Mouse (Mus musculus): ENCODE results near the gene Dolpp1.

Gene Dolpp1

DNA sequence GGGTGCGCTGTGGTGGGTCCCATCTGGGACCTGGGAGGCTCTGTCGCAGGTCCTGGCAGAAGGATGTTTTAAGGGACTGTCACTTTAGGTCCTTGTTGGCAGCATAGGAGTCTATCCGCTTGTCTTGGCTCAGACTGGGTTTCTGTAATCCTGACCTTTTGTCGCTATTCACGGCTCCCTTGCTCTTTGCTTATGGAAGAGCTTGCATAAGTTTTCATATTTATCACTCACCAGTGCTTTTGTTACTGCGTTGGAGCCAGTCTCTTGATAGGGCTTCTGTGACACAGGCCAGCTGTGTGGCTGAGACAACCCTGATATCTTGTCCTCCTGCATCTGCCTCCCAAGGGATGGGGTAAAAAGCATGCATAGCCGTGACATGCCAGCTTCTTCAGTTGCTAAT, 12.7 kb upstream of the Dolpp1 start:
- DNase-seq: no peak

GRCm38 (mm10) chr2:30380564-30381376, 11.3 kb upstream of the Dolpp1 start:
- DNase-seq: no peak

DNA sequence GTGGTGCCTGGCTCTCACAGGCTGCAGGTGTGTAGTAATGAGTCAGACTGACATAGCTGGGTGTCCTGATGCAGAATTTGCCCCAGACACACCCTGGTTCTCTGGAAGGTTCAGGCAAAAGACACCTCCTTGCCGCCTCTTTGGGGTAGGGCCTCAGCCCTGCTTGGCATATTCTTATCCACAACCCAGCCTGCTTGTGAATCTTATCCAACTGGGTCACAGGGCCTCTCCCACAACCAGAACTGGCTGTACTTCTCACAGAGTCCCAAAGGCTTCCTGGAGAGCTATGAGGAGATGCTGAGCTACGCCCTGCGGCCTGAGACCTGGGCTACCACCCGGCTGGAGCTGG, 10.7 kb upstream of the Dolpp1 start:
- no peak for DNase-seq

DNA sequence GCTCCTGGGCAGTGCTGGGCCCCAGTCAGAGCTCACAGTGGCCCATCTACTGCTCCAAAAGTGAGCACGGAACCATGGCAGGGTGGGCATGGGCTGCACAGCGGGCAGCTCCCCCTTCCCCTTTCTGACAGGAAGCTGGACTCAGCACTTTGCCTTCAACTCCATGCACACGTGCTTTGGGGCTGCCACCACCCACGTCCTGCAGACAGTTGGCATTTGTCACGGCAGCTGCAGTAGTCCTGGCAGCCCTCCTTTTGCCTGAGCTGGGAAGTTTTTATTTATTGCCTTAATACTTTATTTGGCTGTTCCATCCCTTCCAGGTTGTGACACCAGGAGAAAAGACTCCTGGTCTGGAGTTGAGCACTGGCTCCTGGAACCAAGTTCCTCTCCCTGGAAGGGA, 7.2 kb upstream of the Dolpp1 start:
- DNase-seq: no peak

DNA sequence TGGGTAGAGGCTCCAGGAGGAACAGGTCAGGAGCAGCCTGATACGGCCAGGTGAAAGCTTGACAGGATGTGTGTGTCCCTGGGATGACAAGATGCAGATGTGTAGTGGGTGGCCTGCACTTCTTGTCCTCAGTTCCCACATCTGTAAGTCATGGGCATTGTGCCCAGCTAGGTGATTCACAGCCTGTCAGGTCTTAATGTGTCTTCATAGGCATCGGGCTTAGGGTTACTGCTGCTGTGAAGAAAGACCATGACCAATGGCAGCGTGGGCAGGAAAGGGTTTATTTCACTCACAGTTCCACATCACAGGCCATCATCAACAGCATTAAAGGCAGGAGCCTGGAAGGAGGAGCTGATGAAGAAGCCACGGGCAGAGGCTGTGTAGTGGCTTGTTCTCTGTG, 6.5 kb upstream of the Dolpp1 start:
- DNase-seq: no peak

GRCm38 (mm10) chr2:30386913-30387312, 5.1 kb upstream of the Dolpp1 start:
- no peak for DNase-seq

GRCm38 (mm10) chr2:30389000-30389399, 3.1 kb upstream of the Dolpp1 start:
- DNase-seq: no peak

GRCm38 (mm10) chr2:30392577-30393369, 719 bp downstream of the Dolpp1 start:
- peak; percentile 93 for DNase-seq

DNA sequence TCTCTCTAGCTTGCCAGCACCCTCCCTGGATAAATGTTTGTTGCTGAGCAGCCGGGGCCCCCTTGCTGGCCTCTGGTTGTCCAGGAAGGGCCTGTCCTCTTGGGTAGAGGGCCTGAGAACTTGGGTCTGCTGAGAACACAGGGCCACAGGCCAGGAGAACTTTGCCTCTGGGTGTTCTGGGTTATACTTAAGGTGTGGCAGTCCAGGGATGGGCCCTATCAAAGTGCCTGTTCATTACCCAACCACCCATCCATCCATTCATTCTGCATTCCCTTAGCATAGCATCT, 1.3 kb downstream of the Dolpp1 start:
- DNase-seq: no peak

- DNase-seq: no peak
Measured at GRCm38 (mm10) chr2:30395757-30396156, 3.7 kb downstream of the Dolpp1 start.

DNA sequence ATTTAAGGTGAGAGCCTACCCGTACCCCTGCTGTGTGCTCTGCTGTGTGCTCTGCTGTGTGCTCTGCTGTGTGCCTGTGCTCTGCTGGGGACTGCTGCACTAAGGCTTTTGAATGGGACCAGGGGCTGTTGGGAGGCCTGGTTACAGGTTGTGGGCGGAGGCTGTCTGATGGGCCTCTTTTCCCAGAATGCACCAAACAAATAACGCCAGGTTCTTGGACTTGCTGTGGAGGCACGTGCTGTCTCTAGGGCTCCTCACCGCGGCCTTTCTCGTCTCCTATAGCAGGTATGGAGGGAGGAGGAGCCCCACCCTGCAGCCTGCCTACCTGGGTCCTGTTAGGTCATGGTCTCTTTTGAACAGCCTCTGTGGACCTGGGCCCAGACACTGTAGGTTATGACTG, 4.2 kb downstream of the Dolpp1 start:
- DNase-seq: no peak

DNA sequence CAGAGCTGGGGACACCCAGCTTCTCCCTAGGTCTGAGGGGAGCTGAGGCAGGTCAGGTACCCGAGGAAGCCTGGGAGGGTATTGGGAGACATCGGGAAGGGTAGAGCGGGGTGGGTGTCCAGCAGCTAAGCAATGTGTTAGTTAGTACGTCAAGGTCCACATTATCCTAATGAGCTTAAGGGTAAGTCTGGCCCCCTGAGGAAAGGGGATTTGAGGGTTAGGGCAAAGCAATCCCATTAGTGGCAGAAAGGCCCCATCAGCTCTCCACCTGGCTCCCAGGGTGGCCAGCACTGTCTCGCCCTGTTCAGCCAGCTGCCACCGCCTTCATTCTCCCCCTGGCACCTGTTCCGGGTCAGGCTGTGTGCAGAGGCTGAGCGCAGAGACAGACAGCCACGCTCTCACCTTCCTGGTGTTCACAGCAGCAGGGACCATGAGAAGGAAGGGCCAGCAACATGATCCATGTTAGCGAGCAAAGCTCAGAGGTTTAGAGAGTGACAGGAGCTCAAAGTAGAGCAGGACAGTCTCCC, 6.0 kb downstream of the Dolpp1 start:
- DNase-seq: peak; percentile 86

DNA sequence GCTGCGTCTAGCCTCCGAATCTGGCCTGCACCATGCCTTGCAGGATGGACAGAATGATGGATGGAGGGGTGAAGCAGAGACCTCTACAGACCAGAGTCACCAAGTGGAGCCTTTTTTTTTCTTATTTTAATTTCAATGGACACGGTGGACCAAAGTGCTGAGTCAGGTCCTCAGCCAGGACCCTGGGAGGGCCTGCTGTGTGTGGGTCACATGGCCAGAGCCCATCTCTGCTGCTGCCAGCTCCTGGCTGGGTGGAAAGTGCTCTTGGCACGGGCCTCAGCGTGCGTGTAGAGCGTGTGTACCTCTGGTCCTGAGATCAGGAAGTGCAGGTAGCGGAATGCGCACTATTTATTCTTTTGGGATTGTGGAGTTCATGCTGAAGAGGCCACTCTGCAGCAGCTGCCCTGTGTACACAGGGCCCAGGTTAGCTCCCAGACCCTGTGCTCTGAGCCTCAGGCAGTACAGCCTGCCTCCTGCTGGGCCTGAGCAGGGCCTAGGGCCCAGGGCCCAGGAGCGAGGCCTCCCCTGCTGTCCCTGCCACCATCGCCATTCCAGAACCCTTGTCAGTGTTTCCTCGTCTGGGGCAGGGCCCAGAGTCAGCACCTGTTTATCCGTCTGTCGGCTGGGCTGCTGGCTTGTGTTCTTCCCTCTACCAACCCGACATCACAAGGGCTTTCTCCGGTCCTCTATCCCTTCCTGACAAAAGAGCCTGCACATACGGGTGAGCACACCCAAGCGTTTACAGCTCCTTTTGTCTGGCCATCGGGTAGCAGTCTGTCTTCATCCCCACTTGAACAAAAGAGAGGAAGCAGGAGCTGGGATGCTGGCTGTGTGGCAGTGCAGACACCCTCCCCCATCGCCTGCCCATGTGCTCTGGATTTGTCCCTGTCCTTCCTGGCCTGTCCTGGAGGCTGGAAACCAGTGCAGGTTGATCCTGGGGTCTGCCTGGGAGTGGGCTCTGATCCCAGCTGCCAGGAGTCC, 7.4 kb downstream of the Dolpp1 start:
- no peak for DNase-seq

DNA sequence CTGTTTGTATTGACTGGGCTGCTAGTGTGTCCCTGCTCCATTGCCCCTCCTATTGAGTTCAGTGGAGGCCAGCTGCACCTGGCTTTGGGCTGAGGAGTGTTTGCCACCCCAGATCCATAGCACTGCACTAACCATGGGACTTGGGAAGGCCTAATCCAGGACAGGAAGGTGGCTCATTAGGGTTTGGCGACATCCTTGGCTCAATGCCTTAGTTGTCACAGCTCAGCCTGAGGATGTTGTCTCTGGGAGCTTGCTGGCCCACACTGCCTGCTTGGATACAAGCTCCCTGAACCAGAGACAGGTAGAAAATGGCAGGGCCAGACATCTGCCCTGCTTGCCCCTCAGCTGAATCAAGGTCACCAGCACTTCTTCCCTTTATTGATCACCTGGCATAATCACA, 9.5 kb downstream of the Dolpp1 start:
- no peak for DNase-seq

DNA sequence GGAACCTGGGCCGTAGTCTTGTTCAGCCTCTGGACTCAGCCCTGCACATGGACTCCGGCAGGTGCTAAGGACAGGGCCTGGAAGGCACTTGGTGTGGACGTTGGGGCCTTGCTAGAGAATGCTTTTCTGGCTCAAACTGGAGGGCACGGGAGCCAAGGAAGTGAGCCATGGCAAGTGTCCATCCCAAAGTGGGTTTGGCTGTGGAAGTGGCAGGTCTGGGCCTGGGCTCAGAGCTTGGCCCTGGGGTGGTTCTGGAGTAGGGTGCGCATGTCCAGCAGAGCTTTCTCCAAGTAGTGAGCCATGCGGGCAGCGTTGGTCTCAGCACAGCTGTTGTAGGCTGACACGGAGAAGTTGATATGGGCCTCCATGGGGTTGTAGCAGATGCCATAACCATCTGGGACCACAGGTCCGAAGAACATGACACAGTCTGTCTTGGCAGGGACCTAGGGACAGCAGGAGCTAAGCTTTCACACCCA, 10.3 kb downstream of the Dolpp1 start:
- DNase-seq: no peak

GRCm38 (mm10) chr2:30402843-30403242, 10.8 kb downstream of the Dolpp1 start:
- no peak for DNase-seq

- no peak for DNase-seq
Measured at GRCm38 (mm10) chr2:30403870-30404269, 11.8 kb downstream of the Dolpp1 start.

GRCm38 (mm10) chr2:30407221-30407620, 15.2 kb downstream of the Dolpp1 start:
- no peak for DNase-seq

DNA sequence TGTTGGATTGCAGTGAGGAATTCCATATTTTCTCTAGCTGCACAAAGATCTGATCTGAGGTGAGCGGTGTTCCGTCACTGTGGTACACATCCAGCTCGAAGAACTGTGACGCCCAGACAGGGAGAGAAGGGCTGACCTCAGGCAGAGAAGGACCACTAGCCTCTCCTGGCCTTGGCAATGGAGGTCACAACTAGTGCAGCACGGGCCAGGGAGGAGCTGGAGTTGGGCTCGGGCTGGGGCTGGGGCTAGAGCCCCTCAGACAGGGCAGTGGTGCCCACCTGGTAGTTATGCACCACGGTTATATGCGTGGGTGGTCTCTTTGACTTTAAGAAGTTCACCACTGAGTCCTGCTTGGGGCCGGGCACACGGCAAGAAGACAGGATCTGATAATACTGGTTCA, 15.7 kb downstream of the Dolpp1 start:
- no peak for DNase-seq

GRCm38 (mm10) chr2:30408452-30409100, 16.5 kb downstream of the Dolpp1 start:
- no peak for DNase-seq

DNA sequence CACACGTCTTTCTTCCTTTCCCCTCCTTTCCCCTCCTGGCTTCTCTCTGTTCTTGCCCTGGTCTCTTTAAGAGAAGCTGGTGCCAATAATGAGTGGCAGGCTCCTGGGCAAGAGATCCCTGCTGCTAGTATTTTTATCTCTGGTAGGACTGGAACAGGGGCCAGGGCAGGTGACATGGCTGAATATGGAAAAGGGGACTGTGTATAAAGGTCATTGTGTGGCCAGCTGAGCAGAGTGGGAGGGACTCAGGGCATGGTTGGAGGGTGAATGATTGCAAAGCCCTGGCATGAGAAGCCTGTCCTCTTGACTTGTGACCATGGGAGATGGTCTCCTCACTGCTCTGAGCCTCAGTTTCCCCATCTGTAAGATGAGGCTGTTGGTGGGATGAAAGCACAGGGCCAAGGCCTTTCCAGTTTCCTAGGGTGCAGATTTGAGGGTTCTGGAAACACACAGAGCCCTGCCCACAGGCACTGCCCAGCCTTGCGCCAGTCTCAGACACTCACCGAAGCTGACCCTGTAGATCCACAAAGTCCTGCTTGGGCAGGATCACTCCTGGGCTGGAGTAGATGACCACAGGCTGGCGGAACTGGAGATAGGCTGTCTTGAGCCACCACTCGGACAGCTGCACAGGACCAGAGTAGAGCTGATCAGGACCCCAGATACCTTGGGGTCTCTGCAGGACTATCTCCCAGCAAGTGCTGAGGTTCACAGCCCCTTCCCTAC, 17.6 kb downstream of the Dolpp1 start:
- DNase-seq: no peak

All from retina, postnatal 1 day (tissue).